Mouse (Mus musculus) myocyte (in vitro differentiated cells): ENCODE measurements around the gene Gm43720.

Experiments used
- MYOD1 ChIP-seq, 3 experiments: IDR thresholded peaks; one replicate each; pipeline ENCODE4 v1.6.1; 2011; ENCODE audit warnings: control low read depth in 2 of 3, low read depth in 2 of 3, mild to moderate bottlenecking in 2 of 3, moderate library complexity in 1 of 3; ENCODE audit not compliant: insufficient read length in 2 of 3, control insufficient read depth in 1 of 3
- MYOG ChIP-seq, 3 experiments: IDR thresholded peaks; one replicate each; pipeline ENCODE4 v1.6.1; 2011; ENCODE audit warnings: control low read depth in 2 of 3, low read depth in 2 of 3, mild to moderate bottlenecking in 2 of 3; ENCODE audit not compliant: insufficient read length in 2 of 3, control insufficient read depth in 1 of 3, insufficient read depth in 1 of 3
- POLR2A ChIP-seq: IDR thresholded peaks from one replicate; pipeline ENCODE4 v1.6.1; 2011; ENCODE audit warnings: low read depth, mild to moderate bottlenecking, control low read depth, moderate library complexity; ENCODE audit not compliant: insufficient read length
- POLR2AphosphoS2 ChIP-seq: IDR thresholded peaks from one replicate; pipeline ENCODE4 v1.6.1; 2011; ENCODE audit warnings: low read depth, control low read depth; ENCODE audit not compliant: insufficient read length
- TCF12 ChIP-seq: IDR thresholded peaks from one replicate; pipeline ENCODE4 v1.6.1; 2011; ENCODE audit warnings: mild to moderate bottlenecking, control low read depth; ENCODE audit not compliant: poor library complexity, insufficient read depth, severe bottlenecking

- TF ChIP-seq POLR2A (no peak), MYOG (IDR thresholded peaks at IDR 0.05; ENCODE audit: control insufficient read depth in 1 of 3, insufficient read depth in 1 of 3, insufficient read length in 2 of 3, low read depth in 2 of 3) (no peak), POLR2AphosphoS2 (no peak), MYOD1 (IDR thresholded peaks at IDR 0.05; ENCODE audit: control insufficient read depth in 1 of 3, insufficient read length in 2 of 3, low read depth in 2 of 3) (no peak), TCF12 (no peak)
Measured at GRCm38 (mm10) chr5:138265712-138266111, 14.0 kb downstream of the Gm43720 start.
